Mouse (Mus musculus) myocyte (in vitro differentiated cells): ENCODE measurements at regions not wholly inside any gene's neighbourhood (a gene's known extent, or its start where the extent isn't known, plus 50 kb on each side); places are given as distances from the start of the nearest gene placed in this dataset.

Experiments used
- MYOD1 ChIP-seq, 3 experiments: IDR thresholded peaks; one replicate each; pipeline ENCODE4 v1.6.1; 2011; ENCODE audit warnings: control low read depth in 2 of 3, low read depth in 2 of 3, mild to moderate bottlenecking in 2 of 3, moderate library complexity in 1 of 3; ENCODE audit not compliant: insufficient read length in 2 of 3, control insufficient read depth in 1 of 3
- POLR2A ChIP-seq: IDR thresholded peaks from one replicate; pipeline ENCODE4 v1.6.1; 2011; ENCODE audit warnings: low read depth, mild to moderate bottlenecking, control low read depth, moderate library complexity; ENCODE audit not compliant: insufficient read length
- REST ChIP-seq: IDR thresholded peaks from one replicate; pipeline ENCODE4 v1.6.1; 2011; ENCODE audit warnings: mild to moderate bottlenecking, control low read depth, moderate library complexity; ENCODE audit not compliant: insufficient read depth, insufficient read length
- TCF12 ChIP-seq: IDR thresholded peaks from one replicate; pipeline ENCODE4 v1.6.1; 2011; ENCODE audit warnings: mild to moderate bottlenecking, control low read depth; ENCODE audit not compliant: poor library complexity, insufficient read depth, severe bottlenecking
- USF1 ChIP-seq: IDR thresholded peaks from one replicate; pipeline ENCODE4 v1.6.1; 2011; ENCODE audit warnings: low read depth, mild to moderate bottlenecking, control low read depth, moderate library complexity

DNA sequence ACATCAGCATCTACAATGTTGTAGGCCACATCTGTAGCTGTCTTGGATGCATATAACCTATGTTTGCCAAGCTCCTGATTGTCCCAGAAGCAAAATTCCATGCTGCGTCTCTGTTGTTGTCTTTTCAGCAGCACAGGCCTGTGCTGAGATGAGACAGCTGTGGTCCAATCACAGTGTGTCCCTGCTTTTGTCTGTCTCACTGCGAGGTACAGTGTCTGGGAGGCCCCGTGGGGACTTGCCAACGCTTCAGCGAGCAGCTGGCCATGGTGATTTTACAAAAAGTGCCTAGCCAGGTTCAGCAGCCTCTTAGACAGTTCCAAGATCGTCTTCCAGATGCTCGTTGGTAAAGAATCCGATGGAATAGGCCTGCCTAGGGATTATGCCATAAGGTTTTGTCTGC lies 114.6 kb upstream of the Mkln1 start:
- TF ChIP-seq POLR2A (no peak), USF1 (no peak), MYOD1 (IDR thresholded peaks at IDR 0.05; ENCODE audit: control insufficient read depth in 1 of 3, insufficient read length in 2 of 3, low read depth in 2 of 3) (no peak), REST (no peak), TCF12 (no peak)
